Mouse (Mus musculus) adrenal gland, postnatal 25 days (tissue): ENCODE measurements around the gene Emsy. TPM values are rescaled to one million over a fixed set of nuclear protein-coding genes. Genes with fewer than 3 reads are reported as not detected.
A peak's percentile ranks its signal among the peaks of the same experiment; 100 is the strongest.

Experiments
- DNase-seq: peaks from one replicate; pipeline ENCODE4 v3.0.0; 2021; ENCODE audit warnings: mixed read lengths
- total RNA-seq: library from RNA; stranded (reverse); gene quantifications from 2 replicates; pipeline ENCODE4 v1.2.3, GENCODE M21; 2021

The Emsy gene
- total RNA-seq, 1 experiment from 2014 or later: 40.4 TPM

GRCm38 (mm10) chr7:98667956-98668746, 11.6 kb upstream of the Emsy start:
- DNase-seq: no peak

DNA sequence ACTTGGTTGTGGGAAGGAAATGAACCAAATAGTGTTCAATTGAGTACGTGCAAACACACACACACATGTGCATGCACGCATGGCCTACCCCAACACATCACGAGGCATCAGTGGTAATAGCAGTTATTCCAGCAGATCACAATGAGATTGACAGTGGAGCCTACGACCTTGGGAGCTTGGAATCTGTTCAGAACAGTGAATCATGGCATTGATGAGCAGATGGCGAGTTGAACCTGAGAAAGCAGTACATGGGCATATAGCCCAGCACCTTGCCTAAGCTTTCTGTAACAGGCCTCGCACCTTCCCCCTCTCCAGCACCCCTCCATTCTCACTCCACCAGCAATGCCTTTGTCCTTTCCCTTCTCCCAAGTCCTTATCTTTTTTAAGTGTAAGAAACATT, 9.1 kb upstream of the Emsy start:
- peak; percentile 26 for DNase-seq

DNA sequence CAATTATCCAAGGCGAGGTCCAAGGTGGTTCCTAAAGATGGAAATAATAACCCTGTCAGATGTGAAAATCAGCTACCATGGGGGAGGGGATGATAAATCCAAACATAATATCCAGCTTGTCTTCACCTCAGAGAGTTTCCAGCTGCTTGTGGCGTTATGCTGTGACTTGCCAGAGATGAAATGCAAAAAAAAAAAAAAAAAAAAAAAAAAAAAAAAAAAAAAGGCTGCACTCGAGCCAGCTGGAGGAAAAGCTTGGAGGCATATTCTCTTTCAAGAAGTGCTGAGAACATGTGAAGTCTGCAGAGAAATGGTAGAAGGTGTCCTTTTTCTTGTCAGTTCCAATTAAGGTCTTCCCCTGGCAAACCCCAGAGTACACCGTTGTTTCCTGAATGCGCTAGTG, 8.6 kb upstream of the Emsy start:
- DNase-seq: no peak

GRCm38 (mm10) chr7:98655681-98656530, 677 bp downstream of the Emsy start:
- peak; percentile 78 for DNase-seq

DNA sequence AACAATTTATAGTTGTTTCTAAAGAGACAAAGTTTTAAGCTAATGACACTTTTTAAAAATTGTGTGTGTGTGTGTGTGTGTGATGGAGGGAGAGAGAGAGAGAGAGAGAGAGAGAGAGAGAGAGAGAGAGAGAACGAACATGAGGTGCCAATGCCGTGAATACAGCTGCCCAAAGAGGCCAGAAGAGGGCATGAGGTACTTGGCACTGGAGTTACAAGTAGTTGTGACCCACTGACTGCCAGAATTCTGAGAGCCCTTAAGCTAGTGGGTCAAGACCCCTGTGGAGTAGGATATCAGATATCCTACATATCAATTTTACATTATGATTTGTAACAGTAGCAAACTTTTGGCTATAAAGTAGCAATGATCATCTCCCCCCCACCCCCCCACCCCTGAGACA, 4.9 kb downstream of the Emsy start:
- no peak for DNase-seq

DNA sequence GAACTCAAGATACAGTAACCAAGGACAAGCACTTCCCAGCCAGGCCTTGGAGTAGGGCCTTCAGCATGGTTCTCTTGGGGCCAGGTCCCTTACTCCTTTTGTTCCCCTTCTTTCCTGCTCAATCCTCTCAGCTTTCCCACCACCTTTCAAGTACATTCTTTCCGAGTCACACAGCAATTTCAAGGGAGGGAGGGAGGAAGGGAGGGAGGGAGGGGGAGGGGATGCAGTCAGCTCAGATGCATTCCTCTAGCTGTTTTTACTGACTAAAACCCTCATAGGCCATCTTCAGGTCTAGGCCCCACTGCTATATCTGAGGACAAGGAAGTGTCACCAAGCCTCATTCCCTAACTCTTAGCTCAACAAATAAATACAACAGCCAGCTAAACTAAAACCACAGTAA, 12.3 kb downstream of the Emsy start:
- DNase-seq: no peak

GRCm38 (mm10) chr7:98636607-98637006, 20.0 kb downstream of the Emsy start:
- DNase-seq: no peak

- no peak for DNase-seq
Measured at GRCm38 (mm10) chr7:98633032-98633431, 23.6 kb downstream of the Emsy start.

GRCm38 (mm10) chr7:98629947-98630346, 26.6 kb downstream of the Emsy start:
- DNase-seq: no peak

DNA sequence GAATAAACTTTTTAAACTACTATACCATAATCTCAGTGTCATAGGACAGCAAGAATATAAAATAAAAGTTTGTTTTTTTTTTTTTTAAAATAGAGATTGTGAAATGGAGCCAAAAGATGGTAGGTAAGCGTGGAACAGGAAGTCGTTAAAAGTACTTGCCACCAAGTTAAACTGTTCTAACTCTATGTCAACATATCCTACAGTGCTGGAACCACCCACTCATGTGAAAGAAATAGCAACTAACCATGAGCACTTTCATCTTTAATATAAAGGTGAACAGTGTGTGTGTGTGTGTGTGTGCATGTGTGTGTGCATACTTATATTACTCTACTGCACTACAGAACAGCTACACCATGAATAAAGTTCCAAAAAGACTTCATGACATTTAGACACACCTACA, 38.8 kb downstream of the Emsy start:
- no peak for DNase-seq

- DNase-seq: no peak
Measured at GRCm38 (mm10) chr7:98612936-98613335, 43.6 kb downstream of the Emsy start.

DNA sequence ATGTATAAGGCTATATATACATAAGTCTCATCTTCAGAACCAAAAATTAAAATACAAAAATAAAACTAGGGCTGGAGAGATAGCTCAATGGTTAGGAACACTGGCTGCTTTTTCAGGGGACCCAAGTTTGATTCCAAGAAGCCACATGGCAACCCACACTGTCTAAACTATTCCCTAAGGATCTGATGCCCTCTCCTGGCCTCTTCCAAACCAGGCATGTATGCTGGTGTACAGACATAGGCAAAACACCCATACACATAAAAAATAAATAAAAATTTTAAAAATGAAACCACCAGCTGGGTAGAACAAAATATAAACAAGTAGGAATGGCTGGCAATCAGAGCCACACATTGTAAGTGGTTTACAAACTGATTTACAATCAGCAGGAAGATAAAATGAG, 48.1 kb downstream of the Emsy start:
- no peak for DNase-seq

DNA sequence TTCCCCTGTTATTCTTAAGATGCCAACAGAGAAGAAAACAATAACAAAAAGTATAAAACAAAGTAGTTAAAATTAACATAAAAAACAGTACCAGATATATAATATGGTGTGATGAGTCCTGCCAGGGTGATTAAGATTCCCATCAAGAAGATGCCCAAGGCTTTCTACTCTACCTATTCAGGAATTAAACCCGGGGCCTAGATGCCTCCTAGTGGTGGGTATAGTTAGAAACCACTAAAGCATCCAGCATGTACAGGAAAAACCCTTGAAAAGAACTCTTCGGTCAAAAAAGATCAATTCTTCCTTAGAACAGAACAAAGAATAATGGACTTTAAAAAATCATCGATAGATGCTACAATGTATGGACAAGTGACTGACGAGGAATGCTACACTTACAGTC, 49.4 kb downstream of the Emsy start:
- no peak for DNase-seq

GRCm38 (mm10) chr7:98601715-98602114, 54.9 kb downstream of the Emsy start:
- DNase-seq: no peak

- no peak for DNase-seq
Measured at GRCm38 (mm10) chr7:98597402-98597801, 59.2 kb downstream of the Emsy start.

DNA sequence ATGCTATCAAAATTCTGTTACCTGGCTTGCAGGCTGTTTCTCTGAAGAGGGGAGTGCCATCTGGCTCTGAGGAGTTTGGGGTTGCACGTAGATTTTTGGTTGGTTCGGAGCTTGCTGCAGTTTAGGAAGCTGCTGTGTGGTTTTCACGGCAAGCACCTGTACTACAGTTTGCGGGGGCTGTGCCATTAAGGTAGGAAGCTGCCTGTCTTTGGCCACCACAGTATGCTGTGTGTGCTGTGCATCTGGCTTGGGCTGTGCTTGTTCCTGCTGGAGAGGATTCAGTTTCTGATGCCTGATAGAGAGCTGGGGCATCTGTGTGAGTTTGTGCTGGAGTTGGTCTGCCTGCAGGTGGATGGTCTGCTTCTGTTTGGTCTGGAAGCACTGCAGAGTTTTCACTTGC, 61.9 kb downstream of the Emsy start:
- no peak for DNase-seq

DNA sequence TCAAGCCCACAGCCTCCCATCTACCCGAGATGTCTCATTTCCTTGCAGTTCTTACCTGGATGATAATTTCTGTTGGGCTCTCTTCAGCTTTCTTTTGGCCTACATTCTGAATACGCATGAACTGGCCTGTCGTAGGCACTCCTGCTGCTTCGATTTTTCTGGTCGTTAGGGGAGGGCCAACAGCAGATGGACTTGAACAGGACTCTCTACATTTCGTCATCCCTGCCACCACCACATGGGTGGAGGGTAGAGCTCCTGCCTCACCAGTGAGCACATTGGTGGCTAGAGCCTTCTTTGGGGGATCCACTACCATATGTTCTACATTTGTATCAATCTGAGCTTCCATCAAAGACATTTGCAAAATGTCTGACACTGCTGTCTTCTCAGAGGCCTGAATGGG, 63.3 kb downstream of the Emsy start:
- no peak for DNase-seq

DNA sequence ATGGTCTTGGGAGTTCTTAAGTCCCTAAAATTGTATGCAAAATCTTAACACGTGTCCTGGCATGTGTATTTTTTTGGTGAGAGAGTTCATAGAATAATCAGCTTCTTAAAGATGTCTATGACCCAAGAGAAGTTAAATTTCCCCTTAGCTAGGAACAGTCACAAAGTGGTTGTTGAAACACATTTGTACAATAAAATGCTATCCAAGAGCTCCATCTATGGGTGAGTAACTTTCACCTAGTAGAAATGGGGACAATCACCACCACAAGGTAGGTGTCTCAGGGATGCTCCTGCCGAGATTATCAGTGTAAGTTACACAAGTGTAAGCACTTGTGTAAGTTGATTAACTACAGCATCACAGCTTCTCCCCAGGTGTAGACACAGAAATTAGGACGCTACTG, 67.6 kb downstream of the Emsy start:
- DNase-seq: no peak

- no peak for DNase-seq
Measured at GRCm38 (mm10) chr7:98586313-98586712, 70.3 kb downstream of the Emsy start.

DNA sequence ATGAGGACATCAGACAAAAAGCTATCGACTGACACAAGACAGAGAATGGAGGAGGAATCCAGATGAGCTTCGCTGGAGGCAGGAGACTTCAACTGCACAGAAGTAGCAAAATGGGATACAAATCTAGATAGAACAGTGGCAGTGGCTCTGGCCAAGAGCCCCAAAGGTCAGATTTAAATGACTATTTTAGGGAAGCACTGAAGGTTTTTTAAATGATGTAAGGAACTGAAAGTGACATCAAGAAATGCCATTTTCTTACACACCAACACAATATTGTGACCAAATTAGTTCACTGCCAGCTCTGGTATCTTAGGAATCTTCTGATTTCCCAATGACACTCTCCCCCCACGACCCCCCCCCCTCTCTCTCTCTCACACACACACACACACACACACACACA, 72.0 kb downstream of the Emsy start:
- DNase-seq: no peak

DNA sequence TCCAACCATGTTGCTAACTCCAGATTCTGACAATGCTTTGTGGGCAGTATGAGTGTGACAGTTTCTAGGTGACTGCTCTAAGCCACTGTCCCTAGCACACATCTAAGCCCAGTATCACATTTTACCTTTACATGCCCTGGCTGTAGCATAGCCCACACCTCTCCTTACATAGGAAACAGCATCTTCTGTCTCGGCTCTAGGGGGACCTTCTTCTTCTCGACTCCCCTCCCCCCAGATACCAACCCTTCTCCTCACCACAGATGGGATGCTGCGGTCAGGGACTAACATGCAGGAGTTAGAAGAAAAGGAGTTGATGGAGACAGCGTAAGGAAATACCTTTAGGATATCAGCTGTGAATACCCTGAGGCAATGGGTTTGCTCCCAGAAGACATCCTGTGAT, 75.3 kb downstream of the Emsy start:
- no peak for DNase-seq

- DNase-seq: no peak
Measured at GRCm38 (mm10) chr7:98580441-98580840, 76.1 kb downstream of the Emsy start.

DNA sequence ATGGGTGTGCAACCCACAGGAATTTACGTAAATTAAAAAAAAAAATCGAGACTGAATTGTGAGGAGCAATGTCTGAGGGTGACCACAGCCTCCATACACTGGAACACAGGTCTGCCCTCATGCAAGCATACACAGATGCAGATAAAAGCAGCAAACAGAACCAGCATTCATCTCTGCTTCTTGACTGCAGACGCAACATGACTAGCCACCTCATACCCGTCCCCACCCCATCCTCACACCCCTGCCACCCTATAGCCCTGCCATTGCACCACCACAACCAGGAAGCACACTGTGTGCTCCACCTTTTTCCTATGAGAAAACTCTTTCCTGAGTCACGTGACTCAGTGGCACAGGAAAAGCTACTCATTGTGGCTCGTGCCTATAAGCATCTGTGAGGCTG, 76.9 kb downstream of the Emsy start:
- no peak for DNase-seq

- no peak for DNase-seq
Measured at GRCm38 (mm10) chr7:98577461-98577860, 79.1 kb downstream of the Emsy start.
